Mouse (Mus musculus) urinary bladder, postnatal 25 days (tissue): ENCODE data around the gene Cdca3.

Experiments
- DNase-seq: peaks from one replicate; pipeline ENCODE4 v3.0.0; 2022; ENCODE audit warnings: low spot score

Gene Cdca3

GRCm38 (mm10) chr6:124865766-124866362 lies 36.5 kb downstream of the Cdca3 start:
- no peak for DNase-seq

GRCm38 (mm10) chr6:124866560-124866959 lies 37.2 kb downstream of the Cdca3 start:
- DNase-seq: no peak

- DNase-seq: no peak
These were observed 45.0 kb downstream of the Cdca3 start for GRCm38 (mm10) chr6:124874348-124874747.

- DNase-seq: no peak
These were observed 50.0 kb downstream of the Cdca3 start for GRCm38 (mm10) chr6:124879390-124879789.

GRCm38 (mm10) chr6:124881821-124882220 lies 52.5 kb downstream of the Cdca3 start:
- DNase-seq: no peak
